Mouse (Mus musculus): ENCODE results near the gene Tmem268. TPM values are rescaled to one million over a fixed set of nuclear protein-coding genes. Genes with fewer than 3 reads are reported as not detected.

Gene Tmem268
- total RNA-seq, 4 experiments from 2014 or later: 13.1 to 15.1 (median 14.0) TPM

- no peak for DNase-seq
Measured at GRCm38 (mm10) chr4:63555111-63555510, 3.5 kb upstream of the Tmem268 start.

GRCm38 (mm10) chr4:63556665-63557064 lies 1.9 kb upstream of the Tmem268 start:
- no peak for DNase-seq

- DNase-seq: no peak
Measured at GRCm38 (mm10) chr4:63557124-63558059, 1.2 kb upstream of the Tmem268 start.

- DNase-seq: no peak
Measured at GRCm38 (mm10) chr4:63559127-63559697, 631 bp downstream of the Tmem268 start.

GRCm38 (mm10) chr4:63560079-63560478 lies 1.5 kb downstream of the Tmem268 start:
- DNase-seq: peak; percentile 28

- no peak for DNase-seq
Measured at GRCm38 (mm10) chr4:63561861-63562675, 3.5 kb downstream of the Tmem268 start.

- no peak for DNase-seq
Measured at GRCm38 (mm10) chr4:63562742-63563141, 4.2 kb downstream of the Tmem268 start.

- no peak for DNase-seq
Measured at GRCm38 (mm10) chr4:63567712-63568390, 9.3 kb downstream of the Tmem268 start.

GRCm38 (mm10) chr4:63569322-63569721 lies 10.7 kb downstream of the Tmem268 start:
- DNase-seq: no peak

GRCm38 (mm10) chr4:63570208-63570781 lies 11.7 kb downstream of the Tmem268 start:
- no peak for DNase-seq

GRCm38 (mm10) chr4:63572621-63573020 lies 14.0 kb downstream of the Tmem268 start:
- no peak for DNase-seq

- no peak for DNase-seq
Measured at GRCm38 (mm10) chr4:63579649-63580048, 21.1 kb downstream of the Tmem268 start.

- DNase-seq: no peak
Measured at GRCm38 (mm10) chr4:63580078-63580477, 21.5 kb downstream of the Tmem268 start.

GRCm38 (mm10) chr4:63582580-63582979 lies 24.0 kb downstream of the Tmem268 start:
- no peak for DNase-seq

- no peak for DNase-seq
Measured at GRCm38 (mm10) chr4:63585216-63585615, 26.6 kb downstream of the Tmem268 start.

GRCm38 (mm10) chr4:63586240-63586639 lies 27.7 kb downstream of the Tmem268 start:
- no peak for DNase-seq

GRCm38 (mm10) chr4:63589987-63590386 lies 31.4 kb downstream of the Tmem268 start:
- no peak for DNase-seq

- no peak for DNase-seq
Measured at GRCm38 (mm10) chr4:63590538-63590937, 32.0 kb downstream of the Tmem268 start.

- DNase-seq: no peak
Measured at GRCm38 (mm10) chr4:63594459-63595110, 36.0 kb downstream of the Tmem268 start.

- no peak for DNase-seq
Measured at GRCm38 (mm10) chr4:63595259-63595658, 36.7 kb downstream of the Tmem268 start.

GRCm38 (mm10) chr4:63596010-63596409 lies 37.4 kb downstream of the Tmem268 start:
- no peak for DNase-seq
